Comparison of ENCODE assay signal across 21 mouse cellular contexts in genomic region chr6:142710690-142711089, GRCm38 (mm10). TPM values are rescaled to one million over a fixed set of nuclear protein-coding genes. Genes with fewer than 3 reads are reported as not detected.
DNase-seq lines count a peak whose midpoint lies in the region; ATAC-seq and TF ChIP-seq lines count a peak whose summit lies in the region.
"Had no signal": no experiment of that assay in that cellular context is flagged by ENCODE, and none has a peak within 500 bp of the region (broad histone marks: within the 10 kb centered on the region; RNA-seq: fewer than 3 reads in every experiment).

No protein-coding gene starts in this region.

- no peak overlapping the region for H3K4me2 ChIP-seq in kidney, embryonic 14.5 days (replicated peaks; ENCODE audit: low read depth, low read length)
- no peak overlapping the region for H3K4me2 ChIP-seq in lung, embryonic 15.5 days
- H3K4me2 ChIP-seq: limb, embryonic 13.5 days; neural tube, embryonic 12.5 days had no signal

- no peak for TF ChIP-seq CTCF in gastrocnemius, adult 2 months (IDR thresholded peaks at IDR 0.05)
- TF ChIP-seq CTCF in lung, adult 2 months (IDR thresholded peaks at IDR 0.05; ENCODE audit: insufficient read depth, low read length) = no peak

- H3K9ac ChIP-seq in kidney, embryonic 14.5 days (ENCODE audit: low read depth, low read length) = no peak overlapping the region
- no peak overlapping the region for H3K9ac ChIP-seq in lung, embryonic 15.5 days
- H3K9ac ChIP-seq: limb, embryonic 13.5 days; neural tube, embryonic 12.5 days had no signal

- TF ChIP-seq POLR2A in lung, adult 2 months (IDR thresholded peaks at IDR 0.05; ENCODE audit: borderline replicate concordance, extremely low read depth, low read depth, low read length) = no peak

- H3K27me3 ChIP-seq in kidney, embryonic 14.5 days (ENCODE audit: control insufficient read depth, insufficient read depth, low read length) = no peaks in the 10 kb centered on the region
- H3K27me3 ChIP-seq in lung, embryonic 15.5 days = no peaks in the 10 kb centered on the region
- no peaks in the 10 kb centered on the region for H3K27me3 ChIP-seq in forebrain, embryonic 10.5 days (ENCODE audit: poor library complexity, severe bottlenecking)
- H3K27me3 ChIP-seq: limb, embryonic 13.5 days; neural tube, embryonic 12.5 days had no signal

- H3K36me3 ChIP-seq in kidney, embryonic 14.5 days (ENCODE audit: control insufficient read depth, insufficient read depth, low read length) = no peaks in the 10 kb centered on the region
- no peaks in the 10 kb centered on the region for H3K36me3 ChIP-seq in lung, embryonic 15.5 days
- no peaks in the 10 kb centered on the region for H3K36me3 ChIP-seq in forebrain, embryonic 10.5 days (replicated peaks)
- H3K36me3 ChIP-seq: embryonic facial prominence, embryonic 10.5 days; limb, embryonic 13.5 days; midbrain, embryonic 10.5 days; neural tube, embryonic 12.5 days had no signal

- peak overlapping the region; percentile 35; the same call in 1 of the 2 replicates for H3K27ac ChIP-seq in gastrocnemius, adult 2 months
- peak overlapping the region; percentile 31; the same call in 1 of the 2 replicates for H3K27ac ChIP-seq in kidney, embryonic 14.5 days (ENCODE audit: low read depth, low read length)
- H3K27ac ChIP-seq in lung, embryonic 15.5 days = peak overlapping the region; percentile 74
- no peak overlapping the region for H3K27ac ChIP-seq in forebrain, embryonic 10.5 days
- H3K27ac ChIP-seq: embryonic facial prominence, embryonic 10.5 days; limb, embryonic 13.5 days; midbrain, embryonic 10.5 days; neural tube, embryonic 12.5 days had no signal

- 68% methylated on average over 6 of the region's 6 CpGs for WGBS in kidney, embryonic 14.5 days
- WGBS in lung, embryonic 15.5 days = 59% methylated on average over 6 of the region's 6 CpGs
- 75% methylated on average over 6 of the region's 6 CpGs for WGBS in lung, adult 2 months
- 83% methylated on average over 6 of the region's 6 CpGs for WGBS in forebrain, embryonic 10.5 days

- ATAC-seq in kidney, embryonic 14.5 days (ENCODE audit: low FRiP score, low TSS enrichment) = no peak
- ATAC-seq in lung, embryonic 15.5 days (ENCODE audit: borderline replicate concordance, extremely low read depth, low FRiP score, low TSS enrichment) = peak; percentile 64; the same call in 1 of the 2 replicates
- ATAC-seq: forebrain, embryonic 14.5 days had no signal

- intact Hi-C loops in gastrocnemius, adult 2 months (cut with DNase I) = no loop called here

- no peak for DNase-seq in gastrocnemius, adult 2 months
- DNase-seq in gastrocnemius, postnatal 25 days = no peak
- DNase-seq in kidney, adult 9 months = no peak
- no peak for DNase-seq in lung, adult 2 months
- no peak for DNase-seq in forebrain, embryonic 10.5 days (ENCODE audit: extremely low spot score, low spot score)
- no peak for DNase-seq in right cerebral cortex, adult 2 months (ENCODE audit: low spot score in 2 of 2)
- DNase-seq: adrenal gland, adult 8-10 months; cerebellum, adult 11-12 months; heart, postnatal 4 days; kidney, postnatal 36 days; lung, postnatal 36 days; spleen, adult 18-20 months; thymus, postnatal 25 days had no signal

- no peak overlapping the region for H3K4me3 ChIP-seq in gastrocnemius, adult 2 months
- H3K4me3 ChIP-seq in kidney, embryonic 14.5 days (ENCODE audit: low read length) = no peak overlapping the region
- no peak overlapping the region for H3K4me3 ChIP-seq in lung, embryonic 15.5 days
- no peak overlapping the region for H3K4me3 ChIP-seq in lung, adult 2 months (replicated peaks; ENCODE audit: extremely low read depth, low read depth, low read length)
- H3K4me3 ChIP-seq in forebrain, embryonic 10.5 days = no peak overlapping the region
- H3K4me3 ChIP-seq: embryonic facial prominence, embryonic 10.5 days; limb, embryonic 13.5 days; midbrain, embryonic 10.5 days; neural tube, embryonic 12.5 days had no signal

- H3K9me3 ChIP-seq in kidney, embryonic 14.5 days (ENCODE audit: control insufficient read depth, low read length) = no peaks in the 10 kb centered on the region; the same call in 1 of the 2 replicates
- no peaks in the 10 kb centered on the region for H3K9me3 ChIP-seq in lung, embryonic 15.5 days
- H3K9me3 ChIP-seq in forebrain, embryonic 10.5 days = no peaks in the 10 kb centered on the region
- H3K9me3 ChIP-seq: midbrain, embryonic 10.5 days had no signal

- no peaks in the 10 kb centered on the region; the same call in 1 of the 2 replicates for H3K4me1 ChIP-seq in kidney, embryonic 14.5 days (ENCODE audit: control insufficient read depth, insufficient read depth, low read length)
- peaks cover 14% of the 10 kb centered on the region; the same call in 1 of the 2 replicates for H3K4me1 ChIP-seq in lung, embryonic 15.5 days
- no peaks in the 10 kb centered on the region for H3K4me1 ChIP-seq in lung, adult 2 months (ENCODE audit: control insufficient read depth, insufficient read depth, low read length)
- H3K4me1 ChIP-seq in forebrain, embryonic 10.5 days = no peaks in the 10 kb centered on the region
- H3K4me1 ChIP-seq: embryonic facial prominence, embryonic 10.5 days; limb, embryonic 13.5 days; midbrain, embryonic 10.5 days; neural tube, embryonic 12.5 days had no signal

RNA-seq across cellular contexts. Expression of gene Abcc9, which starts 8.6 kb away (rescaled TPM):
- 100 to 1,000 TPM; 123 to 135 TPM for total RNA-seq in gastrocnemius, adult 2 months (2021)
- total RNA-seq in gastrocnemius, postnatal 25 days (2021) = 100 to 1,000 TPM; 110 to 129 TPM
- polyA plus RNA-seq in kidney, embryonic 14.5 days (2014; fragmentation: Nextera tagmentation; extraction: Ambion mirVana) = 6.4 and 7.3 TPM in 2 replicates
- 4.8 and 5.3 TPM in 2 replicates for polyA plus RNA-seq in lung, embryonic 15.5 days (2015; fragmentation: Nextera tagmentation; extraction: Ambion mirVana)
- polyA plus RNA-seq in lung, adult 2 months (2012; rRNA removed) = 2.4 and 4.5 TPM in 2 replicates
- polyA plus RNA-seq in forebrain, embryonic 10.5 days (2016; fragmentation: Nextera tagmentation; extraction: Ambion mirVana) = 0.73 and 1.0 TPM in 2 replicates
- total RNA-seq: granulocyte monocyte progenitor cell, adult 5-6 weeks had no signal

RNA-seq across cellular contexts. Expression of gene Cmas, which starts 45.8 kb away (rescaled TPM):
- total RNA-seq in gastrocnemius, adult 2 months (2021) = 10 to 100 TPM; 27.5 to 31.6 TPM
- total RNA-seq in gastrocnemius, postnatal 25 days (2021) = 10 to 100 TPM; 25.8 to 29.9 TPM
- 81.1 and 85.6 TPM in 2 replicates for polyA plus RNA-seq in kidney, embryonic 14.5 days (2014; fragmentation: Nextera tagmentation; extraction: Ambion mirVana)
- polyA plus RNA-seq in lung, embryonic 15.5 days (2015; fragmentation: Nextera tagmentation; extraction: Ambion mirVana) = 68.3 and 68.9 TPM in 2 replicates
- 8.4 and 12.3 TPM in 2 replicates for polyA plus RNA-seq in lung, adult 2 months (2012; rRNA removed)
- polyA plus RNA-seq in forebrain, embryonic 10.5 days (2016; fragmentation: Nextera tagmentation; extraction: Ambion mirVana) = 68.9 and 70.6 TPM in 2 replicates
